Mouse (Mus musculus) adrenal gland, postnatal 10 days (tissue): ENCODE results near the gene Acvrl1. TPM values are rescaled to one million over a fixed set of nuclear protein-coding genes. Genes with fewer than 3 reads are reported as not detected.
"Not testable (repeated sequence)": the region's sequence is repeated elsewhere in the genome, so short reads cannot be mapped to it uniquely, and the experiment has no call there.

Experiments
- DNase-seq: peaks from one replicate; pipeline ENCODE4 v3.0.0; 2021; ENCODE audit warnings: mixed read lengths
- total RNA-seq, 2 experiments: library from RNA; stranded (reverse); gene quantifications; 2 replicates each; pipeline ENCODE4 v1.2.3; 2021

Gene Acvrl1
- total RNA-seq, 2 experiments from 2014 or later: 19.5 to 19.8 TPM

GRCm38 (mm10) chr15:101107906-101108671, 20.2 kb upstream of the Acvrl1 start:
- no peak for DNase-seq

GRCm38 (mm10) chr15:101113176-101113575, 15.1 kb upstream of the Acvrl1 start:
- peak; percentile 78 for DNase-seq

GRCm38 (mm10) chr15:101113778-101114177, 14.5 kb upstream of the Acvrl1 start:
- DNase-seq: not testable (repeated sequence)

GRCm38 (mm10) chr15:101115511-101116110, 12.7 kb upstream of the Acvrl1 start, which contains the start of gene Ankrd33:
Gene Ankrd33, plus strand, starts transcription at chr15:101115755.
- no peak for DNase-seq

GRCm38 (mm10) chr15:101118399-101119125, 9.8 kb upstream of the Acvrl1 start:
- DNase-seq: peak; percentile 63

GRCm38 (mm10) chr15:101121411-101122289, 6.7 kb upstream of the Acvrl1 start:
- no peak for DNase-seq

GRCm38 (mm10) chr15:101122290-101122589, 6.1 kb upstream of the Acvrl1 start:
- DNase-seq: no peak

- DNase-seq: no peak
Measured at GRCm38 (mm10) chr15:101123202-101123601, 5.1 kb upstream of the Acvrl1 start.

- no peak for DNase-seq
Measured at GRCm38 (mm10) chr15:101125561-101125960, 2.8 kb upstream of the Acvrl1 start.

- no peak for DNase-seq
Measured at GRCm38 (mm10) chr15:101126876-101127544, 1.3 kb upstream of the Acvrl1 start.

GRCm38 (mm10) chr15:101129412-101129811, 1.1 kb downstream of the Acvrl1 start:
- no peak for DNase-seq

GRCm38 (mm10) chr15:101131498-101131897, 3.2 kb downstream of the Acvrl1 start:
- no peak for DNase-seq

- no peak for DNase-seq
Measured at GRCm38 (mm10) chr15:101132041-101132440, 3.7 kb downstream of the Acvrl1 start.

GRCm38 (mm10) chr15:101132761-101133160, 4.4 kb downstream of the Acvrl1 start:
- no peak for DNase-seq

GRCm38 (mm10) chr15:101133993-101134704, 5.8 kb downstream of the Acvrl1 start:
- DNase-seq: no peak

- no peak for DNase-seq
Measured at GRCm38 (mm10) chr15:101135405-101135804, 7.1 kb downstream of the Acvrl1 start.

GRCm38 (mm10) chr15:101137455-101137854, 9.1 kb downstream of the Acvrl1 start:
- DNase-seq: no peak

GRCm38 (mm10) chr15:101138675-101139074, 10.4 kb downstream of the Acvrl1 start:
- DNase-seq: no peak

- DNase-seq: no peak
Measured at GRCm38 (mm10) chr15:101139885-101140284, 11.6 kb downstream of the Acvrl1 start.

- DNase-seq: no peak
Measured at GRCm38 (mm10) chr15:101140587-101140986, 12.3 kb downstream of the Acvrl1 start.

GRCm38 (mm10) chr15:101141061-101141541, 12.8 kb downstream of the Acvrl1 start:
- peak; percentile 80 for DNase-seq
